Mouse (Mus musculus): ENCODE results near the gene Zbtb12. TPM values are rescaled to one million over a fixed set of nuclear protein-coding genes. Genes with fewer than 3 reads are reported as not detected.
"Not testable (repeated sequence)": the region's sequence is repeated elsewhere in the genome, so short reads cannot be mapped to it uniquely, and the experiment has no call there.

Zbtb12 gene
- polyA plus RNA-seq (2014; fragmentation: Nextera tagmentation; extraction: Ambion mirVana) = 0.83 and 1.0 TPM in 2 replicates

DNA sequence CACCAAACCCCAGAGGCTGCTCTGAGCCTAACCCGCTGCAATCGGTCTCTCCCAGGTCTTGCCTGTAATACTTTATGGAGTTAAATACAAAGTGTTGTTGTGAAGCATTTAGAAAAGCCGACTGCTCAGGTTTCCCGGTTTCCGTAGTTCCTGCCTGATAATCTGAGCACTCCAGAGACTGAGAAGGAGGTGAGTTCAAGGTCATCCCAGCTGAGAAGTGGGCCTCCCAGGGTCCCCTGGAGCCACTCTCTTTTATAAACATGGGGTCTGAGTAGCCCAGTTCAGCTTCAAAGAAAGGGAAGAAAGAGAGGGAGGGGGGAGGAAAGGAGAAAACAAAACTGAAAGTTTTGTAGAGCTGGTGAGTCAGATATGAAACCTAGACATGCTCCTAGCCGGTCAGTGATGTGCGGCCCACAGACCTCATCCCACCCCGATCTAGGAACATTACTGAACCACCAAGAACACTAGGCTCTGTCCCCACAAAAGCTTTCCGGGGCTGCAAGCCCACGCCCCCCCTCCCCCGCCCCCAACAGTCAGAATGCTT is at the start of gene Zbtb12:
Zbtb12 (plus strand) TSS at position 148 of the 544 bp plus-strand sequence.
- ATAC-seq (ENCODE audit: low read depth) (peak; percentile 60; the same call in 1 of the 2 replicates), DNase-seq (ENCODE audit: low spot score) (peak; percentile 33)
- no peak within 1 kb of the TSS for H3K4me3 ChIP-seq (ENCODE audit: low read depth, low read length)
- no peaks in the 10 kb centered on the region for H3K36me3 ChIP-seq (ENCODE audit: control insufficient read depth, insufficient read depth, low read length)
- 0 out of 2 replicates have a peak within 1 kb of the TSS, but pooled peaks have one; percentile 39 for H3K27ac ChIP-seq (replicated peaks; ENCODE audit: low read depth, low read length)
- H3K9ac ChIP-seq (ENCODE audit: low read depth, low read length) = no peak within 1 kb of the TSS; the same call in 1 of the 2 replicates
- no peaks in the 10 kb centered on the region for H3K27me3 ChIP-seq (replicated peaks; ENCODE audit: control insufficient read depth, insufficient read depth, low read length)
- H3K4me2 ChIP-seq (ENCODE audit: low read depth, low read length) = peak within 1 kb of the TSS; percentile 23
- H3K4me1 ChIP-seq (ENCODE audit: control insufficient read depth, insufficient read depth, low read length) = peaks cover 13% of the 10 kb centered on the region; the same call in 1 of the 2 replicates
- WGBS = 48% methylated on average over 11 of the region's 11 CpGs
- H3K9me3 ChIP-seq (ENCODE audit: control insufficient read depth, low read length) = no peaks in the 10 kb centered on the region

DNA sequence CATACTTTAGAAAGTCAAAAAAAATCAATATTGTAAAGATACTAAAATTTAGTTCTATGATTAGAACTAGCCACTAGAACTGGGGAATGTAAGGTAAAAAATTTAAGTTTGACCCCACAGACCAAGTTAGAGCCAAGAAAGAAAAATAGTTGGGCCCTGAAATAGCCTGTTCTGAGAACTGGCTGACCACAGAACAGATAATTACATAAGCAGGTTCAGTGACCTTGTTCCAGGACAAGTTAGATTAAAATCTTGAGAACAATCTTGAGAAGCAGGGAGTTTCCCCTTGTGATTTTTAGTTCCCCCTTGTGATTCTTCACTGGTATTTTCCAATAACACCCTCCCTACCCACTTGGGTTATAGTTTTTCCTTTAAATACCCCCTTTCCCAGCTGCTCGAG is 48.5 kb upstream of the Zbtb12 start:
- peaks cover 57% of the 10 kb centered on the region for H3K36me3 ChIP-seq (ENCODE audit: control insufficient read depth, insufficient read depth, low read length)
- not testable (repeated sequence) for DNase-seq (ENCODE audit: low spot score); H3K4me1 ChIP-seq (ENCODE audit: control insufficient read depth, insufficient read depth, low read length); H3K9me3 ChIP-seq (ENCODE audit: control insufficient read depth, low read length); H3K9ac ChIP-seq (ENCODE audit: low read depth, low read length); H3K27me3 ChIP-seq (replicated peaks; ENCODE audit: control insufficient read depth, insufficient read depth, low read length); ATAC-seq (ENCODE audit: low read depth); H3K4me3 ChIP-seq (ENCODE audit: low read depth, low read length); H3K27ac ChIP-seq (replicated peaks; ENCODE audit: low read depth, low read length); H3K4me2 ChIP-seq (ENCODE audit: low read depth, low read length)
- WGBS = 89% methylated on average over 1 of the region's 1 CpGs

DNA sequence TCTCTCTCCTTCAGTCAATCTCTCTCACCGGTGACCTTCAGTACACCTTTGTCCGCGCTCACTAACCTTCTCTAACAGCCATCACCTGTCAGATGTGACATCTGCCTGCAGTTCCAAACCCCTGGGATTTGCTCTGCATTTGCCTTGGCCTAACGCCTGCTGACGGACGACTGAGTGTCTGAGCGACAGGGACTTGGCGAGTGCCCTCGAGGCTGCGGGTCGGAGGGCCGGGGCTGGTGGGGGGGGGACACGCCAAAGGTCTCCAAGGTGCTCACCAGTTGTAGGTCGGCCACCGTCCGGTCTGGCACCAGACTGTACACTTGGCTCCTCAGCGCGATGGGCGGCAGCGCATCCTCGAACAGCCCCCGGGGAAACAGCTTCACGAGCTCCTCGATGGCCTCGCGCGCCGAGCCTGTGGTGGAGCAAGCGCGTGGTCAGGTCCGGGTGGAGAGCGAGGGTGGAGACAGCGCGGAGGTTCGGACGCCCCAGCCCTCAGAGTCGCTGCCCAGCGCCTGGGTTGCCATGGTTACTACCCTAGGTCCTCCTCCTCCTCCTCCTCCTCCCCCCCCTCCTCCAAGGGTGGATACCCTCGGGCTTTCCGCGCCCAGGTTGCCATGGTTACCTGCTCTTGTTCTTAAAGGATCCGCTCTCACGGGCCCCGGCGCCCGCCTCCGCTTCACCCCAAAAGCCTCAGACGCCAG is 43.0 kb upstream of the Zbtb12 start:
- Histone ChIP-seq H3K9ac (ENCODE audit: low read depth, low read length) (peak overlapping the region; percentile 73), H3K4me2 (ENCODE audit: low read depth, low read length) (peak overlapping the region; percentile 98), H3K27ac (replicated peaks; ENCODE audit: low read depth, low read length) (peak overlapping the region; percentile 84), H3K4me1 (ENCODE audit: control insufficient read depth, insufficient read depth, low read length) (peaks cover 15% of the 10 kb centered on the region), H3K36me3 (ENCODE audit: control insufficient read depth, insufficient read depth, low read length) (peaks cover 59% of the 10 kb centered on the region), H3K9me3 (ENCODE audit: control insufficient read depth, low read length) (no peaks in the 10 kb centered on the region), H3K27me3 (replicated peaks; ENCODE audit: control insufficient read depth, insufficient read depth, low read length) (no peaks in the 10 kb centered on the region), H3K4me3 (ENCODE audit: low read depth, low read length) (peak overlapping the region; percentile 65)
- ATAC-seq (ENCODE audit: low read depth) (peak; percentile 74), DNase-seq (ENCODE audit: low spot score) (no peak)
- 6% methylated on average over 32 of the region's 48 CpGs for WGBS

DNA sequence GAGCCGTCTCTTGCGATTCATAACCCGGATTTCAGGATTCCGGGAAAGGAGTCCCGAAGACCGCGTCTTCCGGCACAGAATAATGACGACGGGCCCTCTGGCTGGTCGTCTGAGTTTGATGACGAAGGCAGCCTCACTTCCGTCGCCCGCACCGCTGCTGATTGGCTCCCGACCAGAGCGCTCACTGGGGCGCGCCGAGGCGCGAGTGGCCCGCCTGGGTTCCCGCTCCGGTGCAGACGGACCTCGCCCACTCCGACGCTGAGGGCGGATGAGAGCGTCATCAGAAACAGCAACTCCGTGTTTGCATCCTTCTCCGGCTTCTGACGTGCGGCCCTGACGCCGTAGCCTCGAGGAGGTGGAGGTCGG is 42.4 kb upstream of the Zbtb12 start, which contains the start of the genes Stk19 and Dxo:
Stk19 (minus strand) TSS at position 90 of the 366 bp plus-strand sequence.
Dxo (plus strand) TSS at position 164 of the 366 bp plus-strand sequence.
- Histone ChIP-seq H3K9ac (ENCODE audit: low read depth, low read length) (peak within 1 kb of the TSS; percentile 80), H3K4me2 (ENCODE audit: low read depth, low read length) (peak within 1 kb of the TSS; percentile 98), H3K4me1 (ENCODE audit: control insufficient read depth, insufficient read depth, low read length) (peaks cover 15% of the 10 kb centered on the region), H3K27me3 (replicated peaks; ENCODE audit: control insufficient read depth, insufficient read depth, low read length) (no peaks in the 10 kb centered on the region), H3K4me3 (ENCODE audit: low read depth, low read length) (peak within 1 kb of the TSS; percentile 65), H3K9me3 (ENCODE audit: control insufficient read depth, low read length) (no peaks in the 10 kb centered on the region), H3K36me3 (ENCODE audit: control insufficient read depth, insufficient read depth, low read length) (peaks cover 62% of the 10 kb centered on the region), H3K27ac (replicated peaks; ENCODE audit: low read depth, low read length) (peak within 1 kb of the TSS; percentile 84)
- DNase-seq (ENCODE audit: low spot score) (peak; percentile 98), ATAC-seq (ENCODE audit: low read depth) (peak; percentile 96)
- WGBS = 0% methylated on average over 33 of the region's 40 CpGs

DNA sequence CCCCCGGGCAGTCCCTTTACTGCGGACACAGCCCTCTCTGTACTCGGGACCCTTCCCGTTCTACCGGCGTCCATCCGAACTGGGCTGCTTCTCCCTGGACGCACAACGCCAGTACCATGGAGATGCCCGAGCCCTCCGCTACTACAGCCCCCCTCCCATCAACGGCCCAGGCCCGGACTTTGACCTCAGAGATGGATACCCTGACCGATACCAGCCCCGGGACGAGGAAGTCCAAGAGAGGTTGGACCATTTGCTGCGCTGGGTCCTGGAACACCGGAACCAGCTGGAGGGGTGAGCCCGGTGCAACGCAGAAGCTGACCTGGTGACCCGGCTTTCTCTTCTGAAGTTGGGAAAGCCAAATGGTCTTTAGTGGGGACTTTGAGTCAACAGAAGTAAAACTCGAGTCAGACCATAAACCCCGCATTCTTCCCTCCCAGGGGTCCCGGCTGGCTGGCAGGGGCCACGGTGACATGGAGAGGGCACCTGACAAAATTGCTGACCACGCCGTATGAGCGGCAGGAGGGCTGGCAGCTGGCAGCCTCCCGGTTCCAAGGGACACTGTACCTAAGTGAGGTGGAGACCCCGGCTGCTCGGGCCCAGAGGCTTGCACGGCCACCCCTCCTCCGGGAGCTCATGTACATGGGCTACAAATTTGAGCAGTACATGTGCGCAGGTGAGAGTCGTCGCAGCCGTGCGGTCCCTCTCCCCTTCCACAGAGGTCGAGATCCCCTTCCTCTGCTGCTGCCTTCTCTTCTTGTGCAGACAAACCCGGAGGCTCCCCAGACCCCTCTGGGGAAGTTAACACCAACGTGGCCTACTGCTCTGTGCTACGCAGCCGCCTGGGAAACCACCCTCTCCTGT is 41.6 kb upstream of the Zbtb12 start:
- H3K9me3 ChIP-seq (ENCODE audit: control insufficient read depth, low read length) = no peaks in the 10 kb centered on the region
- peak overlapping the region; percentile 80 for H3K9ac ChIP-seq (ENCODE audit: low read depth, low read length)
- DNase-seq (ENCODE audit: low spot score) (no peak), ATAC-seq (ENCODE audit: low read depth) (peak; percentile 13; the same call in 1 of the 2 replicates)
- H3K36me3 ChIP-seq (ENCODE audit: control insufficient read depth, insufficient read depth, low read length) = peaks cover 67% of the 10 kb centered on the region
- H3K4me2 ChIP-seq (ENCODE audit: low read depth, low read length) = peak overlapping the region; percentile 98
- H3K4me1 ChIP-seq (ENCODE audit: control insufficient read depth, insufficient read depth, low read length) = peaks cover 15% of the 10 kb centered on the region
- 49% methylated on average over 33 of the region's 43 CpGs for WGBS
- H3K4me3 ChIP-seq (ENCODE audit: low read depth, low read length) = peak overlapping the region; percentile 65
- H3K27ac ChIP-seq (replicated peaks; ENCODE audit: low read depth, low read length) = peak overlapping the region; percentile 84
- H3K27me3 ChIP-seq (replicated peaks; ENCODE audit: control insufficient read depth, insufficient read depth, low read length) = no peaks in the 10 kb centered on the region

DNA sequence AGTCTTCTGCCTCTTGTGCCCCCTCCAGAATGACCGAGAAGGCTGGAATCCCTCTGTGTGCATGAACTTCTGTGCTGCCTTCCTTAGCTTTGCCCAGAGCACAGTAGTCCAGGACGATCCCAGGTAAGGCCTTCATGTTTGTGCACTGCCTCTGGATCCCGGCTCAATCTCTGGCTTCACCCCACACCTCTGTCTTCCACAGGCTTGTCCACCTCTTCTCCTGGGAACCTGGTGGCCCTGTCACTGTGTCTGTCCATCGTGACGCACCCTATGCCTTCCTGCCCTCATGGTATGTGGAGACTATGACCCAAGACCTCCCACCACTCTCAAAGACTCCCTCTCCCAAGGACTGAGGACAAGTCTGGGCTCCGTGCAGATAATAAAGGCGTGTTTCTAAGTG is 40.5 kb upstream of the Zbtb12 start:
- DNase-seq (ENCODE audit: low spot score) (no peak), ATAC-seq (ENCODE audit: low read depth) (no peak)
- Histone ChIP-seq H3K4me2 (ENCODE audit: low read depth, low read length) (no peak overlapping the region), H3K9ac (ENCODE audit: low read depth, low read length) (no peak overlapping the region), H3K27me3 (replicated peaks; ENCODE audit: control insufficient read depth, insufficient read depth, low read length) (no peaks in the 10 kb centered on the region), H3K4me1 (ENCODE audit: control insufficient read depth, insufficient read depth, low read length) (peaks cover 15% of the 10 kb centered on the region), H3K27ac (replicated peaks; ENCODE audit: low read depth, low read length) (no peak overlapping the region), H3K9me3 (ENCODE audit: control insufficient read depth, low read length) (no peaks in the 10 kb centered on the region), H3K4me3 (ENCODE audit: low read depth, low read length) (no peak overlapping the region), H3K36me3 (ENCODE audit: control insufficient read depth, insufficient read depth, low read length) (peaks cover 71% of the 10 kb centered on the region)
- 91% methylated on average over 7 of the region's 7 CpGs for WGBS

DNA sequence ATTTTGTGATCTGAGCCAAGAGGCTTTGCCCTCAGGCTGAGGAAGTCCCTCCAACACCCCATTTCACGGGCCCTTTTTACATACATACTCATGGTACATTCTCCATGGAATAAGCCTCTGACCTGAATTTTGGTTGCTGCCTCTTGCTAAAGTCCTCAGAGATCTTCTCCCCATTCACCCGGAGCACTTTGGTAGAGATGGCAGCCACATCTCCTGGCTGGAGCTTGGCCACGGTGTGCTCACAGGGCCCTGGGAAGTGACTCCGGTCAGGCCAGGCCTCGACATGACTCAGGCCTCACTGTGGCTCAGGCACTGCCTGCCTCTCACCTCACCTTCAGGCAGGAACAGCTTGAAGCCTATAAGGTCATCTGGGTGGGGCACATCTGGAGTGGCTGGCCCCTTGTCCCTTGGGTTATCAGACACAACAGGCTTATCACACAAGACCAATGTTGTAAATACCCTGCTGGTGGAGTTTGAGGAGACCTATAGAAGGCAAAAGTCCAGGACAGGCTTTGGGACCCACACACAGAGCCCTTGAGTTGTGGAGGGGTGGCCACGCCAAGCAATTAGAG is 38.5 kb upstream of the Zbtb12 start:
- Histone ChIP-seq H3K9me3 (ENCODE audit: control insufficient read depth, low read length) (no peaks in the 10 kb centered on the region), H3K4me2 (ENCODE audit: low read depth, low read length) (no peak overlapping the region), H3K4me3 (ENCODE audit: low read depth, low read length) (no peak overlapping the region), H3K27me3 (replicated peaks; ENCODE audit: control insufficient read depth, insufficient read depth, low read length) (no peaks in the 10 kb centered on the region), H3K36me3 (ENCODE audit: control insufficient read depth, insufficient read depth, low read length) (peaks cover 73% of the 10 kb centered on the region), H3K27ac (replicated peaks; ENCODE audit: low read depth, low read length) (no peak overlapping the region), H3K4me1 (ENCODE audit: control insufficient read depth, insufficient read depth, low read length) (peaks cover 13% of the 10 kb centered on the region), H3K9ac (ENCODE audit: low read depth, low read length) (no peak overlapping the region)
- 84% methylated on average over 6 of the region's 6 CpGs for WGBS
- ATAC-seq (ENCODE audit: low read depth) = no peak
- no peak for DNase-seq (ENCODE audit: low spot score)

DNA sequence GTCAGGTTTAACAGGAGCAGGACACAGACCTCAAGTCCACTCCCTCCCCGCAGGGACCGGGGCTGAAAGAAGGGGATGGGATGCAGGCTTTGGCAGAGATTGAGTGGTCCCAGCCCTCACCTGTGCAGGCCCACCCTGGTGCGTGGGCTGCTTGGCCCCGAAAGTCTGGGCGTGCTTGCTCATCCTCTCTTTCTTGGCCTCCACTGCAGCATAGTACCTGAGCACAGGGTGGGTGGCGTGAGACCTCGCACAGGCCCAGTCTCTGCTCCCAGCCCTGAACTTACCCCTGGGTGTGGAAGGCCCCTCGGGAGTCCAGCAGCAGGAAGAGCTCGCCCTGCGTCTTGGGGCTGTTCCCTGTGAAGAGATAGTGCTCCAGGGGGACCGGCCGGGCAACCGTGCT is 34.4 kb upstream of the Zbtb12 start:
- H3K9me3 ChIP-seq (ENCODE audit: control insufficient read depth, low read length) = no peaks in the 10 kb centered on the region
- no peak overlapping the region for H3K27ac ChIP-seq (replicated peaks; ENCODE audit: low read depth, low read length)
- no peaks in the 10 kb centered on the region for H3K27me3 ChIP-seq (replicated peaks; ENCODE audit: control insufficient read depth, insufficient read depth, low read length)
- DNase-seq (ENCODE audit: low spot score) (no peak), ATAC-seq (ENCODE audit: low read depth) (no peak)
- H3K36me3 ChIP-seq (ENCODE audit: control insufficient read depth, insufficient read depth, low read length) = peaks cover 80% of the 10 kb centered on the region
- H3K4me3 ChIP-seq (ENCODE audit: low read depth, low read length) = no peak overlapping the region
- WGBS = 95% methylated on average over 11 of the region's 13 CpGs
- H3K9ac ChIP-seq (ENCODE audit: low read depth, low read length) = no peak overlapping the region
- H3K4me1 ChIP-seq (ENCODE audit: control insufficient read depth, insufficient read depth, low read length) = no peaks in the 10 kb centered on the region
- no peak overlapping the region for H3K4me2 ChIP-seq (ENCODE audit: low read depth, low read length)
